Mouse (Mus musculus) bone marrow macrophage, adult 2 months (primary cell): Measurements from ENCODE around the gene Map7d1.

Experiments used
- CTCF ChIP-seq: IDR thresholded peaks from 2 replicates; pipeline ENCODE4 v1.5.1; 2012; ENCODE audit warnings: low read depth, mild to moderate bottlenecking, low read length, moderate library complexity
- POLR2A ChIP-seq: IDR thresholded peaks from 2 replicates; pipeline ENCODE4 v1.6.1; 2012; ENCODE audit warnings: mild to moderate bottlenecking, low read depth, low read length, borderline replicate concordance

DNA sequence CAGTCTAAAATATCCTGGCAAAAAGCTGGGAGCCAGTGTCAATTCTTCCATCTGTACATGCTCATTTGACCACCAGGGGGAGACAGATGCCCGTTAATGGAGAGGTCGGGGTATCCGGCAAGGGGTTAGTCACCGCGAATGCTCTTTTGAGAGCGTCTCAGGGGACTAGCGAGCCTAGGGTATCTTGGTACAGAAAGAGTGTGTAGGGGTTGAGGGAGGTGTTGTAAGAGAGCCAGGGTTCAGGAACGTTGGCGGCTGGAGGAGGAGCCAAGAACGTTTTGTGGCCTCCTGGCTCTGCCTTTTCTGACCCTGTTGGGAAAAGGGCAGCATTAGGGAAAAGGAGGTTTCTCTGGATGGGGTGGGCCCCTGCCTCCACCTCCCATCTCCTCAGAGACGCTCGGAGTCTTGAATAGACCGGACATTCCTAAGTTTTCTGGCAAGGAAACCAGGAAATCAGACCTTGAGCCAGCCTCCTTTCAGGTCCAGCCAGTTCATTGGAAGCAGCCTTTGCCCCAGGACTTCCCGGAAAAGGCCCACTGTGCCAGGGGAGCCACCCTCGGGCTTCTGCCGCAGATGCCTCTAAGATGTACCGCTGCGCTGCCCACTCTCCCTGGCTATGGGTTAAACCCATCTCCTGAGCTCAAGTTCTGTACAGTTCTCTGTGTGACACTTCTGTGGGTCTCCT, 28.9 kb downstream of the Map7d1 start:
- peak; percentile 96 for TF ChIP-seq CTCF
- TF ChIP-seq POLR2A = no peak
